Mouse (Mus musculus) CH12.LX (cell line): ENCODE data around the gene Mdk. TPM values are rescaled to one million over a fixed set of nuclear protein-coding genes. Genes with fewer than 3 reads are reported as not detected.

Experiments used
- DNase-seq: peaks from one replicate; pipeline ENCODE4 v3.0.0-alpha.2; 2013; ENCODE audit errors: extremely low read depth
- H3K27ac ChIP-seq: 2 replicates; pipeline ENCODE4 v1.5.1; 2012; ENCODE audit warnings: low read depth, mild to moderate bottlenecking, control low read depth, moderate library complexity; ENCODE audit not compliant: insufficient read depth
- H3K27me3 ChIP-seq: replicated peaks from 2 replicates; pipeline ENCODE3; 2012; ENCODE audit warnings: inconsistent platforms
- H3K36me3 ChIP-seq, 2 experiments: replicated peaks in 1 of 2; 2 replicates each; pipeline versions ENCODE3 to v1.6.1; 2012; ENCODE audit warnings: inconsistent platforms in 1 of 2, low read length in 1 of 2, mild to moderate bottlenecking in 1 of 2, mixed read lengths in 1 of 2, moderate library complexity in 1 of 2; ENCODE audit not compliant: control insufficient read depth in 1 of 2, insufficient read depth in 1 of 2
- H3K4me1 ChIP-seq, 2 experiments: 2 replicates each; pipeline ENCODE4 v1.6.1; 2012; ENCODE audit warnings: inconsistent platforms in 1 of 2, moderate library complexity in 1 of 2; ENCODE audit not compliant: insufficient read depth in 2 of 2, control insufficient read depth in 1 of 2
- H3K4me2 ChIP-seq: 2 replicates; pipeline ENCODE4 v1.6.1; 2012; ENCODE audit warnings: low read depth, mild to moderate bottlenecking, control low read depth; ENCODE audit not compliant: poor library complexity, insufficient read depth, severe bottlenecking
- H3K4me3 ChIP-seq, 3 experiments: fragments of 150-350 bp in 1 of 3; sonication (generic) in 1 of 3; replicated peaks in 1 of 3; 2 replicates each; pipeline versions ENCODE3 to v1.5.1; 2011 to 2012; ENCODE audit warnings: low read depth in 2 of 3, low read length in 2 of 3, mild to moderate bottlenecking in 2 of 3, moderate library complexity in 2 of 3, control low read depth in 1 of 3, improper control_type of control experiment in 1 of 3, inconsistent platforms in 1 of 3, mixed read lengths in 1 of 3; ENCODE audit not compliant: poor library complexity in 1 of 3
- H3K79me2 ChIP-seq: replicated peaks from 2 replicates; pipeline ENCODE4 v1.6.1; 2012; ENCODE audit warnings: mild to moderate bottlenecking, moderate library complexity; ENCODE audit not compliant: control insufficient read depth, poor library complexity, insufficient read depth, severe bottlenecking; ENCODE audit errors: extremely low read depth
- H3K9ac ChIP-seq: 2 replicates; pipeline ENCODE4 v1.6.1; 2012; ENCODE audit warnings: low read depth, mild to moderate bottlenecking, control low read depth, moderate library complexity; ENCODE audit not compliant: insufficient read depth
- H3K9me3 ChIP-seq: replicated peaks from 2 replicates; pipeline ENCODE3; 2012; ENCODE audit warnings: low read length, inconsistent platforms, mixed read lengths
- BHLHE40 ChIP-seq: IDR thresholded peaks from 2 replicates; pipeline ENCODE4 v1.6.1; 2011; ENCODE audit warnings: mild to moderate bottlenecking, low read depth, low read length, improper control_type of control experiment
- CHD2 ChIP-seq: IDR thresholded peaks from 2 replicates; pipeline ENCODE4 v1.6.1; 2011; ENCODE audit warnings: low read length, improper control_type of control experiment
- CTCF ChIP-seq, 2 experiments: IDR thresholded peaks in 1 of 2; conservative IDR thresholded peaks in 1 of 2; 2 replicates each; pipeline ENCODE4 v1.5.1; 2011 to 2012; ENCODE audit warnings: low read depth in 2 of 2, low read length in 2 of 2, improper control_type of control experiment in 1 of 2, inconsistent platforms in 1 of 2, mild to moderate bottlenecking in 1 of 2, moderate library complexity in 1 of 2
- E2F4 ChIP-seq: IDR thresholded peaks from 2 replicates; pipeline ENCODE4 v1.6.1; 2011; ENCODE audit warnings: low read depth, low read length, improper control_type of control experiment; ENCODE audit not compliant: insufficient replicate concordance
- GABPA ChIP-seq: IDR thresholded peaks from 2 replicates; pipeline ENCODE4 v1.6.1; 2012; ENCODE audit warnings: low read depth, low read length, improper control_type of control experiment, inconsistent platforms; ENCODE audit not compliant: insufficient replicate concordance
- IRF4 ChIP-seq: IDR thresholded peaks from 2 replicates; pipeline ENCODE4 v1.6.1; 2014; ENCODE audit warnings: low read depth, mild to moderate bottlenecking, inconsistent platforms, low read length, improper control_type of control experiment
- MAX ChIP-seq: IDR thresholded peaks from 2 replicates; pipeline ENCODE4 v1.6.1; 2011; ENCODE audit warnings: low read length, improper control_type of control experiment
- MEF2A ChIP-seq: IDR thresholded peaks from 2 replicates; pipeline ENCODE4 v1.6.1; 2014; ENCODE audit warnings: low read depth, mild to moderate bottlenecking, inconsistent platforms, low read length, improper control_type of control experiment, borderline replicate concordance
- MXI1 ChIP-seq: IDR thresholded peaks from 2 replicates; pipeline ENCODE4 v1.6.1; 2011; ENCODE audit warnings: mild to moderate bottlenecking, low read depth, low read length, improper control_type of control experiment
- MYC ChIP-seq: IDR thresholded peaks from 2 replicates; pipeline ENCODE4 v1.6.1; 2011; ENCODE audit warnings: low read depth, mild to moderate bottlenecking, improper control_type of control experiment, low read length
- NELFE ChIP-seq: IDR thresholded peaks from 2 replicates; pipeline ENCODE4 v1.6.1; 2011; ENCODE audit warnings: low read depth, low read length, improper control_type of control experiment
- NRF1 ChIP-seq: IDR thresholded peaks from 2 replicates; pipeline ENCODE4 v1.6.1; 2014; ENCODE audit warnings: low read depth, mild to moderate bottlenecking, inconsistent platforms, low read length, improper control_type of control experiment, moderate library complexity
- PAX5 ChIP-seq: IDR thresholded peaks from 2 replicates; pipeline ENCODE4 v1.6.1; 2012; ENCODE audit warnings: low read length, inconsistent platforms, mixed read lengths
- POLR2A ChIP-seq: IDR thresholded peaks from 2 replicates; pipeline ENCODE4 v1.6.1; 2011; ENCODE audit warnings: low read depth, mild to moderate bottlenecking, improper control_type of control experiment, low read length
- RAD21 ChIP-seq: IDR thresholded peaks from 2 replicates; pipeline ENCODE4 v1.6.1; 2011; ENCODE audit warnings: low read depth, mild to moderate bottlenecking, low read length, improper control_type of control experiment, moderate library complexity
- RCOR1 ChIP-seq: conservative IDR thresholded peaks from 2 replicates; pipeline ENCODE4 v1.6.1; 2012; ENCODE audit warnings: low read depth, mild to moderate bottlenecking, inconsistent platforms, low read length, improper control_type of control experiment
- SMC3 ChIP-seq: IDR thresholded peaks from 2 replicates; pipeline ENCODE4 v1.6.1; 2011; ENCODE audit warnings: low read depth, low read length, improper control_type of control experiment
- TBP ChIP-seq: conservative IDR thresholded peaks from 2 replicates; pipeline ENCODE4 v1.6.1; 2011; ENCODE audit warnings: low read depth, low read length, improper control_type of control experiment
- USF2 ChIP-seq: conservative IDR thresholded peaks from 2 replicates; pipeline ENCODE4 v1.6.1; 2011; ENCODE audit warnings: low read depth, low read length, improper control_type of control experiment
- dilution Hi-C: fragments of 300-500 bp; cut with MboI; formaldehyde crosslinking; loops from 2 replicates; pipeline ENCODE4 v1.14.3; 2020; ENCODE audit warnings: low sequenced_read_pairs; ENCODE audit not compliant: extremely low pct_unique_long_range_greater_than_20kb, extremely low pct_ligation_motif_present
- in situ Hi-C: fragments of 300-500 bp; cut with MboI; formaldehyde crosslinking; loops from 3 replicates; pipeline ENCODE4 v1.14.3; 2019; ENCODE audit warnings: low sequenced_read_pairs, low pct_ligation_motif_present, low pct_unique_long_range_greater_than_20kb, mixed read lengths
- polyA plus RNA-seq: library from polyadenylated mRNA; unstranded; fragments of >175 nt; gene quantifications from 2 replicates; pipeline ENCODE4 v1.2.1, GENCODE M21; 2012; ENCODE audit warnings: low read depth; ENCODE audit not compliant: insufficient read length
- total RNA-seq, 2 experiments: library from RNA; depleted of rRNA; stranded (reverse); fragments of 300-350 nt in 1 of 2; fragments of >200 nt in 1 of 2; gene quantifications; 2 replicates each; pipeline ENCODE4 v1.2.3; 2012 to 2014

Mdk gene
- total and polyA plus RNA-seq, 3 experiments: 0.25 to 2.4 (median 0.34) TPM

DNA sequence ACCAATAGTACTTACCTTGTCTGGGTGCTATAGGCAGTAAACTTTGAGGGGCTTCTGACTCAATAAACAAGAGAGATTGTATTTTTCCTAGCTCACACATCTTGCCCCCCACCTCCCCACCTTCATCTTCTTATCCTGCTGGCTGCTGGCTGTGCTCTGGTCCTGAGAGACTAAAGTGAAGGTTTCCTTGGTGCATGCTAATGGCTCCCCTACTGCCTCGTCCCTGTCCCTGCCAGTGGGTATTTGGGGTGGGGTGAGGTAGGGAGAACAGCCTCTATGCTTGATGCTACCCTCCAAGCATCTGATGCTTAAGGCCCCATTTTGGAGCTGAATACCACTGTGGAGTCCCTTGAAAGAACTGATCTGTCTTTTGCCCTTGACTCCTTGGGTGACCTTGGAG lies 7.4 kb downstream of the Mdk start:
- H3K9me3 ChIP-seq: no peaks in the 10 kb centered on the region
- no peak overlapping the region for H3K27ac ChIP-seq
- no peak overlapping the region for H3K4me3 ChIP-seq
- H3K27me3 ChIP-seq: no peaks in the 10 kb centered on the region
- no peaks in the 10 kb centered on the region; the same call in 1 of the 2 replicates for H3K79me2 ChIP-seq
- no peak for DNase-seq
- dilution Hi-C loops: no loop called here
- H3K4me1 ChIP-seq: peaks cover 10 to 34% of the 10 kb centered on the region in 2 experiments
- H3K4me2 ChIP-seq: no peak overlapping the region
- no peak overlapping the region for H3K9ac ChIP-seq
- in situ Hi-C loops: loop anchor here (10.0 kb wide), 1 partner anchor 150 kb away; no protein-coding TSS in a partner anchor
- TF ChIP-seq RCOR1: no peak
- peaks cover 13 to 59% of the 10 kb centered on the region in 2 experiments for H3K36me3 ChIP-seq

DNA sequence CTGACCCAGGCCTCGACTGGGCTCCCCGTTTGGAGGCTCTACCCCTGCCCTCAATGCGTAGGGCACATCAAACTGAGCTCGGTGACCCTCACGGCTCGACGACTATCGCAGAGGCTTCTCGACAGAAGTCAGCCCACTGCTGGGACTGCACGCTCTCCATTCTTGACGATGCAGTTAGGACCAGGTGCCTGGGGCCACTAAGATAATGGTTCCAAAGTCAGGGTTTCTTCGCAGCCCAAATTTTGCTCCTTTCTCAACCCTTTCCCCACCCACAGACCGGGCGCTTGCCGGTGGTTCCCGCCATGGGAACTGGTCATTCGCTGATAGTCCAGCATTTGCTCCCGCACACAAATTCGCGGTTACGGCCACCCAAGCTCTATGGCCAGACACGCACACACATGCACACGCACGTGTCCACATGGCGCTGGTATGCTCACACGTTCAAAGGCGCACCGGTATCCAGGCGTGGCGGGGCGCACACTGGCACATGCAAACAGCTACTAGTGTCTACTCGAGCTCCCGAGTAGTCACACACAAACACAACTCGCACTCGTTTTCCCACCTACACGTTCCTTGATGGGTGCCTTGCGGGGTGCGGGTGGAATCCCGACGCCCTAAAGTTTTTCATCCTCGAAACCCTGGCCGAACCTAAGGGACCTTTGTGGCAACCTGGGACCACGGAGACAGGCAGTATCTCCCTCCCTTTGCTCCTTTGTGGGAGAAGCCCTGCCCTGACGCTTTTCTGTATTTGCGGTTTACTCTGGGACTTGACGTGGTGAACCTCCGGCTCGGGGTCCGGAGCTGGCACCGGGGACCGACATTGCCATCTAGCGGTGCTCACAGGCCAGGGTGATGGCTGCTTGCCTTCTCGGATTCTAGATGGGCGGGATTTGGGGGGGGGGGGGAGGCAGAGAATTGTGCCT lies 8.4 kb downstream of the Mdk start:
- H3K27me3 ChIP-seq: no peaks in the 10 kb centered on the region
- in situ Hi-C loops (loop anchor here (10.0 kb wide), 1 partner anchor 149 kb away; no protein-coding TSS in a partner anchor), dilution Hi-C loops (no loop called here)
- TF ChIP-seq RCOR1: peak; percentile 49; the same call in 1 of the 2 replicates
- TF ChIP-seq MXI1: peak; percentile 86
- no peak for TF ChIP-seq E2F4
- TF ChIP-seq CTCF (conservative IDR thresholded peaks at IDR 0.05 in 1 of 2, IDR thresholded peaks at IDR 0.05 in 1 of 2; ENCODE audit: low read depth in 2 of 2, low read length in 2 of 2): peak in 1 of 2 experiments; percentile 79; a peak in 2 of 4 replicates
- 0 out of 2 replicates have a peak, but pooled peaks have one; percentile 16 for TF ChIP-seq MEF2A
- TF ChIP-seq MAX: peak; percentile 84
- peak; percentile 57 for TF ChIP-seq SMC3
- TF ChIP-seq TBP: no peak
- TF ChIP-seq GABPA: no peak
- no peak for TF ChIP-seq PAX5
- peak; percentile 81 for TF ChIP-seq BHLHE40
- peak; percentile 71; the same call in 1 of the 2 replicates for TF ChIP-seq MYC
- peak; percentile 60 for TF ChIP-seq IRF4
- peak; percentile 65 for TF ChIP-seq RAD21
- no peak for TF ChIP-seq NRF1
- peak; percentile 37; the same call in 1 of the 2 replicates for TF ChIP-seq POLR2A
- no peak for TF ChIP-seq NELFE
- no peak for TF ChIP-seq USF2
- 0 out of 2 replicates have a peak, but pooled peaks have one; percentile 11 for TF ChIP-seq CHD2
- no peak overlapping the region for H3K27ac ChIP-seq
- H3K36me3 ChIP-seq: peaks cover 11 to 58% of the 10 kb centered on the region in 2 experiments
- H3K4me1 ChIP-seq: peaks cover 10 to 34% of the 10 kb centered on the region in 2 experiments
- no peaks in the 10 kb centered on the region; the same call in 1 of the 2 replicates for H3K79me2 ChIP-seq
- peak overlapping the region; percentile 87 for H3K4me2 ChIP-seq
- peak overlapping the region; percentile 16; the same call in 1 of the 2 replicates for H3K9ac ChIP-seq
- peak; percentile 85 for DNase-seq
- no peaks in the 10 kb centered on the region for H3K9me3 ChIP-seq
- peak overlapping the region; percentile 68 to 70 (median 69) for H3K4me3 ChIP-seq
